Mouse (Mus musculus) T-helper 1 cell (primary cell): ENCODE measurements around the gene Usp6nl.

ENCODE experiments used
- in situ Hi-C: fragments of 300-600 bp; cut with MboI, MseI; formaldehyde crosslinking; loops from one replicate; pipeline ENCODE4 v1.15.1; 2025; ENCODE audit warnings: high pct_unique_total_duplicates

Gene Usp6nl

GRCm38 (mm10) chr2:6412645-6413044 lies 90.2 kb downstream of the Usp6nl start:
- in situ Hi-C loops: no loop called here

GRCm38 (mm10) chr2:6413723-6414122 lies 91.3 kb downstream of the Usp6nl start:
- in situ Hi-C loops: no loop called here

GRCm38 (mm10) chr2:6414400-6414799 lies 91.9 kb downstream of the Usp6nl start:
- in situ Hi-C loops: no loop called here

GRCm38 (mm10) chr2:6417158-6417557 lies 94.7 kb downstream of the Usp6nl start:
- in situ Hi-C loops: no loop called here

GRCm38 (mm10) chr2:6423661-6424550 lies 101.4 kb downstream of the Usp6nl start:
- in situ Hi-C loops: no loop called here

GRCm38 (mm10) chr2:6424851-6425250 lies 102.4 kb downstream of the Usp6nl start:
- in situ Hi-C loops: no loop called here

GRCm38 (mm10) chr2:6436085-6436950 lies 113.9 kb downstream of the Usp6nl start:
- in situ Hi-C loops: no loop called here

GRCm38 (mm10) chr2:6441688-6442087 lies 119.2 kb downstream of the Usp6nl start:
- in situ Hi-C loops: no loop called here

- in situ Hi-C loops: no loop called here
Observed at GRCm38 (mm10) chr2:6442302-6442701, 119.8 kb downstream of the Usp6nl start.

- in situ Hi-C loops: no loop called here
Observed at GRCm38 (mm10) chr2:6444015-6444414, 121.5 kb downstream of the Usp6nl start.

GRCm38 (mm10) chr2:6444723-6445169 lies 122.3 kb downstream of the Usp6nl start:
- in situ Hi-C loops: no loop called here

- in situ Hi-C loops: no loop called here
Observed at GRCm38 (mm10) chr2:6445858-6446257, 123.4 kb downstream of the Usp6nl start.

GRCm38 (mm10) chr2:6448880-6449279 lies 126.4 kb downstream of the Usp6nl start:
- in situ Hi-C loops: no loop called here

GRCm38 (mm10) chr2:6449656-6450055 lies 127.2 kb downstream of the Usp6nl start:
- in situ Hi-C loops: no loop called here

- in situ Hi-C loops: no loop called here
Observed at GRCm38 (mm10) chr2:6450544-6450943, 128.1 kb downstream of the Usp6nl start.

- in situ Hi-C loops: no loop called here
Observed at GRCm38 (mm10) chr2:6454941-6455516, 132.6 kb downstream of the Usp6nl start.

- in situ Hi-C loops: no loop called here
Observed at GRCm38 (mm10) chr2:6459282-6460047, 137.0 kb downstream of the Usp6nl start.

- in situ Hi-C loops: no loop called here
Observed at GRCm38 (mm10) chr2:6462306-6462705, 139.8 kb downstream of the Usp6nl start.

- in situ Hi-C loops: no loop called here
Observed at GRCm38 (mm10) chr2:6463772-6464661, 141.6 kb downstream of the Usp6nl start.

- in situ Hi-C loops: no loop called here
Observed at GRCm38 (mm10) chr2:6466396-6466795, 143.9 kb downstream of the Usp6nl start.
